Mouse (Mus musculus) liver, embryonic 12.5 days (tissue): Measurements from ENCODE around the gene Zfp688. TPM values are rescaled to one million over a fixed set of nuclear protein-coding genes. Genes with fewer than 3 reads are reported as not detected.

Experiments used
- ATAC-seq: fragments of 200-750 bp; cut with Nextera tagmentation; 2 replicates; pipeline ENCODE4 v1.8.0; 2017; ENCODE audit warnings: moderate number of reproducible peaks, mild to moderate bottlenecking, moderate library complexity
- H3K27ac ChIP-seq: fragments of 300-500 bp; sonication (generic); 2 replicates; pipeline ENCODE4 v1.5.1; 2016; ENCODE audit warnings: mild to moderate bottlenecking
- H3K27me3 ChIP-seq: fragments of 300-500 bp; sonication (generic); replicated peaks from 2 replicates; pipeline ENCODE4 v1.6.1; 2016; ENCODE audit warnings: mild to moderate bottlenecking, moderate library complexity
- H3K36me3 ChIP-seq: fragments of 300-500 bp; sonication (generic); 2 replicates; pipeline ENCODE4 v1.6.1; 2016; ENCODE audit warnings: mild to moderate bottlenecking, moderate library complexity
- H3K4me1 ChIP-seq: fragments of 300-500 bp; sonication (generic); 2 replicates; pipeline ENCODE4 v1.6.1; 2016
- H3K4me2 ChIP-seq: fragments of 300-500 bp; sonication (generic); 2 replicates; pipeline ENCODE4 v1.6.1; 2016; ENCODE audit warnings: mild to moderate bottlenecking, moderate library complexity
- H3K4me3 ChIP-seq: fragments of 300-500 bp; sonication (generic); 2 replicates; pipeline ENCODE4 v1.5.1; 2016; ENCODE audit warnings: mild to moderate bottlenecking, moderate library complexity
- H3K9ac ChIP-seq: fragments of 300-500 bp; sonication (generic); 2 replicates; pipeline ENCODE4 v1.6.1; 2016; ENCODE audit warnings: mild to moderate bottlenecking, moderate library complexity
- H3K9me3 ChIP-seq: fragments of 300-500 bp; sonication (generic); replicated peaks from 2 replicates; pipeline ENCODE4 v1.6.1; 2016; ENCODE audit warnings: mild to moderate bottlenecking, moderate library complexity
- WGBS: fragments of 180-500 bp; shearing (Covaris S2); methylation state at CpG from one replicate; pipeline ENCODE4 v1.1.7; 2016; ENCODE audit not compliant: insufficient replicate concordance; 5-methylcytosine and 5-hydroxymethylcytosine counted together
- polyA plus RNA-seq: library from polyadenylated mRNA; unstranded; fragments of >200 nt; fragmentation: Nextera tagmentation; extraction: Ambion mirVana; gene quantifications from 2 replicates; pipeline ENCODE4 v1.2.1, GENCODE M21; 2016

The Zfp688 gene
- polyA plus RNA-seq, 1 experiment from 2014 or later, result 11.6 TPM

- peaks cover 40% of the 10 kb centered on the region for H3K4me1 ChIP-seq
- 83% methylated on average over 2 of the region's 2 CpGs for WGBS
- no peak overlapping the region for H3K4me2 ChIP-seq
- no peaks in the 10 kb centered on the region for H3K27me3 ChIP-seq
- peaks cover 63% of the 10 kb centered on the region for H3K36me3 ChIP-seq
- ATAC-seq, result no peak
- H3K4me3 ChIP-seq, result no peak overlapping the region
- H3K9me3 ChIP-seq, result peaks cover 12% of the 10 kb centered on the region
- H3K9ac ChIP-seq, result no peak overlapping the region
- H3K27ac ChIP-seq, result no peak overlapping the region
Observed at GRCm38 (mm10) chr7:127453056-127453455, 31.2 kb upstream of the Zfp688 start.

- H3K36me3 ChIP-seq, result peaks cover 57% of the 10 kb centered on the region
- peak overlapping the region; percentile 83 for H3K4me2 ChIP-seq
- no peaks in the 10 kb centered on the region for H3K27me3 ChIP-seq
- ATAC-seq, result no peak
- H3K27ac ChIP-seq, result peak overlapping the region; percentile 75
- 74% methylated on average over 7 of the region's 7 CpGs for WGBS
- peak overlapping the region; percentile 96 for H3K4me3 ChIP-seq
- peak overlapping the region; percentile 93 for H3K9ac ChIP-seq
- H3K4me1 ChIP-seq, result peaks cover 47% of the 10 kb centered on the region
- H3K9me3 ChIP-seq, result no peaks in the 10 kb centered on the region
Observed at GRCm38 (mm10) chr7:127449966-127450365, 28.1 kb upstream of the Zfp688 start.

GRCm38 (mm10) chr7:127448521-127449300 is 26.8 kb upstream of the Zfp688 start, which contains the start of gene Zfp689:
Gene Zfp689 (minus strand): TSS chr7:127449158.
- Histone ChIP-seq H3K4me2 (peak within 1 kb of the TSS; percentile 83), H3K4me3 (peak within 1 kb of the TSS; percentile 96), H3K4me1 (peaks cover 50% of the 10 kb centered on the region), H3K9ac (peak within 1 kb of the TSS; percentile 93), H3K36me3 (peaks cover 60% of the 10 kb centered on the region), H3K9me3 (no peaks in the 10 kb centered on the region), H3K27me3 (no peaks in the 10 kb centered on the region), H3K27ac (peak within 1 kb of the TSS; percentile 95)
- under 1% methylated on average over 54 of the region's 54 CpGs for WGBS
- peak; percentile 89 for ATAC-seq

GRCm38 (mm10) chr7:127443976-127444375 is 22.1 kb upstream of the Zfp688 start:
- 88% methylated on average over 20 of the region's 20 CpGs for WGBS
- Histone ChIP-seq H3K36me3 (peaks cover 43% of the 10 kb centered on the region), H3K9ac (no peak overlapping the region), H3K4me1 (peaks cover 13% of the 10 kb centered on the region), H3K4me3 (no peak overlapping the region), H3K27ac (no peak overlapping the region), H3K4me2 (no peak overlapping the region), H3K27me3 (no peaks in the 10 kb centered on the region), H3K9me3 (no peaks in the 10 kb centered on the region)
- no peak for ATAC-seq

GRCm38 (mm10) chr7:127437724-127438123 is 15.9 kb upstream of the Zfp688 start:
- Histone ChIP-seq H3K27me3 (peaks cover 10% of the 10 kb centered on the region; the same call in 1 of the 2 replicates), H3K4me2 (no peak overlapping the region), H3K27ac (no peak overlapping the region), H3K9me3 (peaks cover 12% of the 10 kb centered on the region), H3K9ac (no peak overlapping the region), H3K36me3 (peaks cover 3% of the 10 kb centered on the region; the same call in 1 of the 2 replicates), H3K4me1 (no peaks in the 10 kb centered on the region), H3K4me3 (no peak overlapping the region)
- WGBS, result 74% methylated on average over 3 of the region's 3 CpGs
- no peak for ATAC-seq

GRCm38 (mm10) chr7:127435206-127435605 is 13.3 kb upstream of the Zfp688 start:
- WGBS, result 60% methylated on average over 4 of the region's 4 CpGs
- ATAC-seq, result no peak
- H3K36me3 ChIP-seq, result no peaks in the 10 kb centered on the region
- no peak overlapping the region for H3K4me3 ChIP-seq
- H3K27me3 ChIP-seq, result peaks cover 15% of the 10 kb centered on the region; the same call in 1 of the 2 replicates
- H3K27ac ChIP-seq, result no peak overlapping the region
- no peak overlapping the region for H3K9ac ChIP-seq
- no peaks in the 10 kb centered on the region for H3K4me1 ChIP-seq
- H3K9me3 ChIP-seq, result peaks cover 12% of the 10 kb centered on the region
- no peak overlapping the region for H3K4me2 ChIP-seq

GRCm38 (mm10) chr7:127426354-127426753 is 4.5 kb upstream of the Zfp688 start:
- Histone ChIP-seq H3K27ac (no peak overlapping the region), H3K9me3 (no peaks in the 10 kb centered on the region), H3K4me2 (no peak overlapping the region), H3K27me3 (peaks cover 25% of the 10 kb centered on the region), H3K36me3 (no peaks in the 10 kb centered on the region), H3K4me3 (no peak overlapping the region), H3K4me1 (peaks cover 11% of the 10 kb centered on the region), H3K9ac (no peak overlapping the region)
- WGBS, result 44% methylated on average over 3 of the region's 3 CpGs
- ATAC-seq, result no peak

GRCm38 (mm10) chr7:127425911-127426310 is 4.0 kb upstream of the Zfp688 start:
- ATAC-seq, result no peak
- no peaks in the 10 kb centered on the region for H3K36me3 ChIP-seq
- peaks cover 25% of the 10 kb centered on the region for H3K27me3 ChIP-seq
- H3K9ac ChIP-seq, result no peak overlapping the region
- WGBS, result 64% methylated on average over 2 of the region's 2 CpGs
- no peak overlapping the region for H3K4me2 ChIP-seq
- no peak overlapping the region for H3K4me3 ChIP-seq
- H3K4me1 ChIP-seq, result peaks cover 15% of the 10 kb centered on the region
- no peak overlapping the region for H3K27ac ChIP-seq
- H3K9me3 ChIP-seq, result no peaks in the 10 kb centered on the region

GRCm38 (mm10) chr7:127425291-127425690 is 3.4 kb upstream of the Zfp688 start:
- WGBS, result 72% methylated on average over 3 of the region's 3 CpGs
- no peak for ATAC-seq
- no peaks in the 10 kb centered on the region for H3K9me3 ChIP-seq

GRCm38 (mm10) chr7:127422247-127422646 is 379 bp upstream of the Zfp688 start:
- Histone ChIP-seq H3K27me3 (peaks cover 25% of the 10 kb centered on the region), H3K27ac (no peak overlapping the region), H3K36me3 (peaks cover 14% of the 10 kb centered on the region), H3K4me2 (peak overlapping the region; percentile 92), H3K4me3 (peak overlapping the region; percentile 88), H3K9ac (peak overlapping the region; percentile 86), H3K9me3 (no peaks in the 10 kb centered on the region), H3K4me1 (peaks cover 22% of the 10 kb centered on the region)
- WGBS, result 1% methylated on average over 15 of the region's 15 CpGs
- peak; percentile 64 for ATAC-seq

More at GRCm38 (mm10) chr7:127425291-127425690, 3.4 kb upstream of the Zfp688 start:
- Histone ChIP-seq H3K4me2 (no peak overlapping the region), H3K4me1 (peaks cover 22% of the 10 kb centered on the region), H3K36me3 (no peaks in the 10 kb centered on the region), H3K9ac (no peak overlapping the region), H3K27ac (no peak overlapping the region), H3K4me3 (no peak overlapping the region), H3K27me3 (peaks cover 25% of the 10 kb centered on the region)

- no peak overlapping the region for H3K4me2 ChIP-seq
- WGBS, result 52% methylated on average over 2 of the region's 2 CpGs
- peaks cover 10% of the 10 kb centered on the region for H3K4me1 ChIP-seq
- no peaks in the 10 kb centered on the region for H3K36me3 ChIP-seq
- no peak overlapping the region for H3K9ac ChIP-seq
- H3K27ac ChIP-seq, result no peak overlapping the region
- ATAC-seq, result 0 out of 2 replicates have a peak, but pooled peaks have one; percentile 27
- H3K4me3 ChIP-seq, result no peak overlapping the region
- H3K9me3 ChIP-seq, result no peaks in the 10 kb centered on the region
- no peaks in the 10 kb centered on the region for H3K27me3 ChIP-seq
Observed at GRCm38 (mm10) chr7:127411418-127411817, 10.4 kb downstream of the Zfp688 start.
